Mouse (Mus musculus): ENCODE data around the gene Bloc1s1.

DNA sequence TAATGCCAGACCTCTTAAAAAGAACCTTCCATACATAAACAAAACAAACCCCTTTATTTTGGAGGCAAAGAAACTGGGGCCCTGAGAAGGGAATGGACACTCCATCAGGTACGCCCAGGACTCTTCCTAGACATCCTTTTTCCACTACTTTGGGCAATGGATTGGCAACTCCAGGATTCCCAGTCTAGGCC is 1.1 kb downstream of the Bloc1s1 start, which contains the start of gene Rdh5:
- TF ChIP-seq CTCF (IDR thresholded peaks at IDR 0.05; ENCODE audit: extremely low read depth, insufficient read length, insufficient replicate concordance, low read depth, low read length) (no peak), POLR2A (IDR thresholded peaks at IDR 0.05; ENCODE audit: low read depth, low read length) (no peak)

Data from small intestine, adult 2 months (tissue).